Mouse (Mus musculus): ENCODE measurements around the gene Acer3.

- TF ChIP-seq GATA1 (IDR thresholded peaks at IDR 0.05; ENCODE audit: low read depth, low read length) (no peak), CTCF (IDR thresholded peaks at IDR 0.05 in 2 of 3, conservative IDR thresholded peaks at IDR 0.05 in 1 of 3; ENCODE audit: control insufficient read depth in 1 of 3, insufficient read depth in 1 of 3, low read depth in 2 of 3, low read length in 3 of 3, poor library complexity in 1 of 3, severe bottlenecking in 1 of 3) (no peak)
These were observed 149.6 kb downstream of the Acer3 start for GRCm38 (mm10) chr7:98171141-98172073.

All from MEL (cell line).